Mouse (Mus musculus): ENCODE data around the gene Ccdc148. TPM values are rescaled to one million over a fixed set of nuclear protein-coding genes. Genes with fewer than 3 reads are reported as not detected.

Gene Ccdc148
- total and polyA plus RNA-seq, 2 experiments from 2014 or later, result 0.46 to 0.56 TPM

- peak overlapping the region; percentile 68 for H3K27ac ChIP-seq (ENCODE audit: low read depth)
- H3K4me1 ChIP-seq (ENCODE audit: control insufficient read depth, insufficient read depth), result no peaks in the 10 kb centered on the region
- H3K36me3 ChIP-seq (replicated peaks; ENCODE audit: control insufficient read depth, insufficient read depth, low read length), result no peaks in the 10 kb centered on the region
- no peaks in the 10 kb centered on the region for H3K9me3 ChIP-seq (replicated peaks; ENCODE audit: control insufficient read depth, low read length)
- no peak overlapping the region for H3K9ac ChIP-seq (replicated peaks; ENCODE audit: low read depth, low read length)
- TF ChIP-seq EP300 (IDR thresholded peaks at IDR 0.05; ENCODE audit: low read depth), result 0 out of 2 replicates have a peak, but pooled peaks have one; percentile 29
- no peak for TF ChIP-seq CTCF (IDR thresholded peaks at IDR 0.05; ENCODE audit: low read depth)
- peak; percentile 87 for ATAC-seq (ENCODE audit: insufficient read depth, low read depth)
- no peaks in the 10 kb centered on the region for H3K27me3 ChIP-seq (ENCODE audit: control insufficient read depth, insufficient read depth, low read length)
- H3K4me3 ChIP-seq (ENCODE audit: low read depth, low read length), result no peak overlapping the region
- 30% methylated on average over 14 of the region's 14 CpGs for WGBS
- DNase-seq (ENCODE audit: low spot score), result peak; percentile 65
- H3K4me2 ChIP-seq (ENCODE audit: low read depth, low read length), result no peak overlapping the region
These were observed 167.9 kb downstream of the Ccdc148 start for GRCm38 (mm10) chr2:58992431-58993191.

- no peak overlapping the region for H3K9ac ChIP-seq (replicated peaks; ENCODE audit: low read depth, low read length)
- no peak for DNase-seq (ENCODE audit: low spot score)
- no peaks in the 10 kb centered on the region for H3K4me1 ChIP-seq (ENCODE audit: control insufficient read depth, insufficient read depth)
- WGBS, result 76% methylated on average over 7 of the region's 7 CpGs
- no peaks in the 10 kb centered on the region for H3K9me3 ChIP-seq (replicated peaks; ENCODE audit: control insufficient read depth, low read length)
- H3K27ac ChIP-seq (ENCODE audit: low read depth), result no peak overlapping the region
- no peak overlapping the region for H3K4me2 ChIP-seq (ENCODE audit: low read depth, low read length)
- TF ChIP-seq CTCF (IDR thresholded peaks at IDR 0.05; ENCODE audit: low read depth) (no peak), EP300 (IDR thresholded peaks at IDR 0.05; ENCODE audit: low read depth) (no peak)
- no peaks in the 10 kb centered on the region for H3K27me3 ChIP-seq (ENCODE audit: control insufficient read depth, insufficient read depth, low read length)
- H3K4me3 ChIP-seq (ENCODE audit: low read depth, low read length), result no peak overlapping the region
- ATAC-seq (ENCODE audit: insufficient read depth, low read depth), result no peak
- no peaks in the 10 kb centered on the region for H3K36me3 ChIP-seq (replicated peaks; ENCODE audit: control insufficient read depth, insufficient read depth, low read length)
These were observed 182.4 kb downstream of the Ccdc148 start for GRCm38 (mm10) chr2:58978095-58978494.

GRCm38 (mm10) chr2:58971507-58972275 lies 188.8 kb downstream of the Ccdc148 start:
- peak; percentile 56 for DNase-seq (ENCODE audit: low spot score)
- Histone ChIP-seq H3K4me1 (ENCODE audit: control insufficient read depth, insufficient read depth) (no peaks in the 10 kb centered on the region; the same call in 1 of the 2 replicates), H3K36me3 (replicated peaks; ENCODE audit: control insufficient read depth, insufficient read depth, low read length) (no peaks in the 10 kb centered on the region), H3K27ac (ENCODE audit: low read depth) (peak overlapping the region; percentile 66), H3K4me2 (ENCODE audit: low read depth, low read length) (peak overlapping the region; percentile 41), H3K27me3 (ENCODE audit: control insufficient read depth, insufficient read depth, low read length) (no peaks in the 10 kb centered on the region), H3K4me3 (ENCODE audit: low read depth, low read length) (peak overlapping the region; percentile 19; the same call in 1 of the 2 replicates), H3K9ac (replicated peaks; ENCODE audit: low read depth, low read length) (0 out of 2 replicates have a peak overlapping the region, but pooled peaks have one; percentile 10), H3K9me3 (replicated peaks; ENCODE audit: control insufficient read depth, low read length) (no peaks in the 10 kb centered on the region)
- WGBS, result 25% methylated on average over 9 of the region's 9 CpGs
- peak; percentile 86 for ATAC-seq (ENCODE audit: insufficient read depth, low read depth)
- TF ChIP-seq EP300 (IDR thresholded peaks at IDR 0.05; ENCODE audit: low read depth) (no peak), CTCF (IDR thresholded peaks at IDR 0.05; ENCODE audit: low read depth) (peak; percentile 44)

- Histone ChIP-seq H3K4me1 (ENCODE audit: control insufficient read depth, insufficient read depth) (no peaks in the 10 kb centered on the region), H3K36me3 (replicated peaks; ENCODE audit: control insufficient read depth, insufficient read depth, low read length) (no peaks in the 10 kb centered on the region), H3K9me3 (replicated peaks; ENCODE audit: control insufficient read depth, low read length) (no peaks in the 10 kb centered on the region), H3K27ac (ENCODE audit: low read depth) (no peak overlapping the region), H3K4me3 (ENCODE audit: low read depth, low read length) (no peak overlapping the region), H3K4me2 (ENCODE audit: low read depth, low read length) (no peak overlapping the region), H3K27me3 (ENCODE audit: control insufficient read depth, insufficient read depth, low read length) (no peaks in the 10 kb centered on the region), H3K9ac (replicated peaks; ENCODE audit: low read depth, low read length) (no peak overlapping the region)
- WGBS, result 51% methylated on average over 2 of the region's 2 CpGs
- TF ChIP-seq CTCF (IDR thresholded peaks at IDR 0.05; ENCODE audit: low read depth), result no peak
- TF ChIP-seq EP300 (IDR thresholded peaks at IDR 0.05; ENCODE audit: low read depth), result no peak
- DNase-seq (ENCODE audit: low spot score) (no peak), ATAC-seq (ENCODE audit: insufficient read depth, low read depth) (no peak)
These were observed 203.6 kb downstream of the Ccdc148 start for GRCm38 (mm10) chr2:58956770-58957300.

GRCm38 (mm10) chr2:58956351-58956750 lies 204.1 kb downstream of the Ccdc148 start:
- no peak for ATAC-seq (ENCODE audit: insufficient read depth, low read depth)
- 78% methylated on average over 2 of the region's 2 CpGs for WGBS
- Histone ChIP-seq H3K27ac (ENCODE audit: low read depth) (no peak overlapping the region), H3K27me3 (ENCODE audit: control insufficient read depth, insufficient read depth, low read length) (no peaks in the 10 kb centered on the region), H3K4me1 (ENCODE audit: control insufficient read depth, insufficient read depth) (no peaks in the 10 kb centered on the region), H3K9me3 (replicated peaks; ENCODE audit: control insufficient read depth, low read length) (no peaks in the 10 kb centered on the region), H3K4me3 (ENCODE audit: low read depth, low read length) (no peak overlapping the region), H3K9ac (replicated peaks; ENCODE audit: low read depth, low read length) (no peak overlapping the region), H3K36me3 (replicated peaks; ENCODE audit: control insufficient read depth, insufficient read depth, low read length) (no peaks in the 10 kb centered on the region), H3K4me2 (ENCODE audit: low read depth, low read length) (no peak overlapping the region)
- no peak for DNase-seq (ENCODE audit: low spot score)
- no peak for TF ChIP-seq CTCF (IDR thresholded peaks at IDR 0.05; ENCODE audit: low read depth)
- no peak for TF ChIP-seq EP300 (IDR thresholded peaks at IDR 0.05; ENCODE audit: low read depth)
